Mouse (Mus musculus) midbrain, embryonic 10.5 days (tissue): ENCODE measurements around the gene Gbx1. TPM values are rescaled to one million over a fixed set of nuclear protein-coding genes. Genes with fewer than 3 reads are reported as not detected.
A peak's percentile ranks its signal among the peaks of the same experiment; 100 is the strongest.

ENCODE experiments used
- DNase-seq: peaks from one replicate; pipeline ENCODE4 v3.0.0-alpha.2; 2017; ENCODE audit warnings: low spot score
- H3K27ac ChIP-seq: fragments of 300-500 bp; sonication (generic); replicated peaks from 2 replicates; pipeline ENCODE4 v1.5.1; 2016; ENCODE audit warnings: mild to moderate bottlenecking
- H3K27me3 ChIP-seq: fragments of 300-500 bp; sonication (generic); 2 replicates; pipeline ENCODE4 v1.6.1; 2016; ENCODE audit warnings: low read depth, mild to moderate bottlenecking; ENCODE audit not compliant: poor library complexity, severe bottlenecking
- H3K36me3 ChIP-seq: fragments of 300-500 bp; sonication (generic); 2 replicates; pipeline ENCODE4 v1.6.1; 2016; ENCODE audit warnings: mild to moderate bottlenecking, moderate library complexity
- H3K4me1 ChIP-seq: fragments of 300-500 bp; sonication (generic); 2 replicates; pipeline ENCODE4 v1.6.1; 2016
- H3K4me3 ChIP-seq: fragments of 300-500 bp; sonication (generic); 2 replicates; pipeline ENCODE4 v1.5.1; 2016; ENCODE audit warnings: mild to moderate bottlenecking, moderate library complexity
- H3K9me3 ChIP-seq: fragments of 300-500 bp; sonication (generic); replicated peaks from 2 replicates; pipeline ENCODE4 v1.6.1; 2016; ENCODE audit warnings: mild to moderate bottlenecking
- WGBS: fragments of 180-500 bp; shearing (Covaris S2); methylation state at CpG from one replicate; pipeline ENCODE4 v1.1.7; 2016; 5-methylcytosine and 5-hydroxymethylcytosine counted together
- polyA plus RNA-seq: library from polyadenylated mRNA; unstranded; fragments of >200 nt; fragmentation: Nextera tagmentation; extraction: Ambion mirVana; gene quantifications from 2 replicates; pipeline ENCODE4 v1.2.1, GENCODE M21; 2016

The Gbx1 gene
- polyA plus RNA-seq, 1 experiment from 2014 or later, result not detected

DNA sequence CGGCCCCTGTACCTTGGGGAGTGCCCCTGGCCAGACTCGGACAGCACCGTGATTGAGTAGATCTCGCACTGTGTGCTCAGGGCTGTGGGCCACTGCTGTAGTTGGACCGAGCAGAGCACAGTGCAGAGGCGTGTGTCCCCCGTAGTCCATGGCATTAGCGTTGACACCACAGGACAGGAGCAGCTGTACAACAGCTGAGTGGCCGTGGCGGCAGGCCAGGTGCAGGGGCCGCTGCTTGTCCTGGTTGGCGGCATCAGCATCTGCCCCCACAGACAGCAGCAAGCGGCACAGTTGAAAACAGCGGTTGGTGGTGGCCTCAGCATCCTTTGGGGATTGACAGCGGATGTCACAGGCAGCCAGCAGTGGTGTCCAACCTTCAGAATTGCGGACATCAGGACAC lies 10.6 kb upstream of the Gbx1 start:
- Histone ChIP-seq H3K9me3 (no peaks in the 10 kb centered on the region), H3K36me3 (no peaks in the 10 kb centered on the region), H3K4me1 (peaks cover 20% of the 10 kb centered on the region), H3K27ac (no peak overlapping the region), H3K4me3 (no peak overlapping the region), H3K27me3 (peaks cover 18% of the 10 kb centered on the region)
- no peak for DNase-seq
- WGBS, result 75% methylated on average over 16 of the region's 16 CpGs

DNA sequence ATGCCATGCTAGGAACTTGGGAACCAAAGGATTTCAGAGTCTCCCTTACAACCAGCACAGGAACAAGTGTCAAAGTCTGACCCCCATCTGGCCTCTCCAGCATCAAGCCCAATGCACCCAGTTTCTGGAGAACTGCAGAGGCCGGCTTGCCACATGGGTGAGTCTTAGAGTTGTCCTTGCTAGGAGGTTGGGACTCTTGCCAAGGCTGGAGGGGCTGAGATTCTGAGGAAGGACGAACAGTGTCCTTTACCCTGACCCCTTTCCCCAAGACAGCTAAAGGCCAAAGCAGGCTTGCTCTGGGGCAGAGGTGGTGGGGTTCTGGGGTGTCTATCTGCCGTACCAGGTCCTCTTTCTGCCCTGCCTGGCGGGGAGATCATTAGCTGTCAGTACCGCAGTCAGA lies 9.5 kb upstream of the Gbx1 start:
- WGBS, result 88% methylated on average over 5 of the region's 5 CpGs
- no peak for DNase-seq
- H3K9me3 ChIP-seq, result no peaks in the 10 kb centered on the region
- H3K4me3 ChIP-seq, result no peak overlapping the region
- H3K36me3 ChIP-seq, result no peaks in the 10 kb centered on the region
- H3K27ac ChIP-seq, result no peak overlapping the region
- H3K4me1 ChIP-seq, result peaks cover 20% of the 10 kb centered on the region
- peaks cover 28% of the 10 kb centered on the region for H3K27me3 ChIP-seq

DNA sequence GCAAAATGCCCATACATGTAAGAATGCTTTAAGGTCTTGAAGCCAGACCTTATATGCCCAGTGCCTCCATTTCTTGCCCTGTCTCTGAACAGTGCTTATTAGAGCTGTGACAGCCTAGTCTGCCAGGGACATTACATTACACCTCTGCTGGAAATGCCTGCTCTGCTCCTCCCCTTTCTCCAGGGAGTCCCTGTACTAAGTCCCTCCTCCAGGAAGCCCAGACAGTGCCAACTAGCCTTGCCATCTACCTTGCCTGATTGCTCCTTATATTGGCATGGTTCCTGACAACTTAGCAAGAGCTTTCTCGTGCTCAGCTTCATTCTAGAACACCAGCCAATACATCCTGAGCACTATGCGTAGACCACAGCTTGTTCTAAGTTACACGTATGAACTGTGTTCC lies 8.7 kb upstream of the Gbx1 start:
- H3K27me3 ChIP-seq, result peaks cover 30% of the 10 kb centered on the region
- no peaks in the 10 kb centered on the region for H3K36me3 ChIP-seq
- WGBS, result 88% methylated on average over 3 of the region's 3 CpGs

DNA sequence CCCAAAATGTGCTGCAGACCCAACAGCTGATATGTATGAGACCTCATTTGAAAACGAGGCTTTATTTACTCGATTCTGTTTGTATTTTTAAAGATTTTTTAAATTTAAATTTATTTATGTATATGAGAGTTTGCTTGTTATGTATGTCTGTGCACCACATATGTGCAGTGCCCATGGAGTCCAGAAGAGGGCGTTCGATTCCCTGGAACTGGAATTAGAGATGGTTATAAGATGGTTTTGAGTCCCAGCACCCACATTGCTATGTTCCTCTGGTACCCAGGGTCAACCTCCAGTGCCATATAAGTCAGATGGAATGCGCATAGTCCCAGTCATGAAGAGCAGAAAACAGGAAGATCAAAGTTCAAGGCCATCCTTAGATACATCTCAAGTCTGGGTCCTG lies 7.3 kb upstream of the Gbx1 start:
- Histone ChIP-seq H3K36me3 (no peaks in the 10 kb centered on the region), H3K27ac (no peak overlapping the region), H3K9me3 (no peaks in the 10 kb centered on the region), H3K4me1 (peaks cover 11% of the 10 kb centered on the region), H3K4me3 (no peak overlapping the region), H3K27me3 (peaks cover 43% of the 10 kb centered on the region)
- DNase-seq, result no peak
- 56% methylated on average over 5 of the region's 5 CpGs for WGBS

More for the DNA sequence above, 8.7 kb upstream of the Gbx1 start:
- Histone ChIP-seq H3K9me3 (no peaks in the 10 kb centered on the region), H3K27ac (no peak overlapping the region), H3K4me3 (no peak overlapping the region), H3K4me1 (peaks cover 12% of the 10 kb centered on the region)
- no peak for DNase-seq

DNA sequence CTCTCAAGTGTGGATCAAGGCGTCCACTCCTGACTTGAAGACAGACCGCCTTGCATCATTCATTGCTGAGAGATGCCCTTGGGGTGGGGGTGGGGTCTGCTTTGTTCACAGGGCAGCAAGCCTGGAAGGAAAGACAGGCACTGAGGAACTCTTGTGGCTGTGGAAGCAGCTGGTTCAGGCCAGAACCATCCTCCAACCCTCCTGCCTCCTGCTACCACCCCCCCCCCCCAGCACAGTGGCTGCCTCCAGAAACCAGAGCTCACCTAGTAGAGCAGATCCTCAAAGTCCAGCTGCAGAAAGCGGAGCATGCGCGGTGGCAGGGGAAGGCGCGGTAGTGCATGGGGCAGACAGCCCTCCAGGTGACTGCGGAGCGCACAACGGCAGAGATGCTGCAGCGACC lies 6.4 kb upstream of the Gbx1 start:
- Histone ChIP-seq H3K27me3 (peaks cover 52% of the 10 kb centered on the region), H3K4me3 (no peak overlapping the region), H3K27ac (no peak overlapping the region), H3K4me1 (peaks cover 11% of the 10 kb centered on the region), H3K36me3 (no peaks in the 10 kb centered on the region), H3K9me3 (no peaks in the 10 kb centered on the region)
- DNase-seq, result no peak
- WGBS, result 45% methylated on average over 11 of the region's 11 CpGs

DNA sequence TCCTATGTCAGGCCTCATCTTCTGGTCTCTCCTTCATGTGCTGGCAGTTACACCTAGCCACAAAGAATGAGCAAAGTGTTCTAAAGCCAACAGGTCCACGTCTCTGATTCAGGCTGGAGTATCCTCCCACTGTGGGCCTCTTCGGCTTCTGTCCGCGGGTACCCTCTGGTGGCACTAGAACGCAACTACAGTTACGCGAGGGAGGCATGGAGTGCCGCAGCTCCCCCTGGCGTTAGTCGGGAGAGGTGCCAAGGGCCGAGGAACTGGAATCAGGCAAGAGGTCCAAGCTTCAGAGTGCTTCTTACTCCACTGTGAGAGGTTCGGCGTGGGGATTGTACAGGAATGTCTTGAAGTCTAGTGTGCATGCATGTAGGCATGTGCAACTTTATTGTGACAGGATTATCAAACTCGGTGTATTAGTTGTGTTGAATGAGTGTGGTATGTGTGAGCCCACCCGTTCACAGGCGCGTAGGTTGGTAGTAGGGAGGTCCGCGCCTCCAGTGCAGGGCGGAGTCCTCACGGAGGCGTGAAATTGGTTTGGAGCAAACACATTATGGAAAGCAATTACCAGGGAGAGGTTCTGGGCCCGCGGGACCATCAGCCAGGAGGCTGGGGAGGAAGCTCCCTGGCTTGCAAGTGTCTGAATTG lies 3.2 kb upstream of the Gbx1 start:
- peak; percentile 89 for DNase-seq
- H3K27me3 ChIP-seq, result peaks cover 84% of the 10 kb centered on the region
- WGBS, result 25% methylated on average over 24 of the region's 24 CpGs
- peaks cover 27% of the 10 kb centered on the region for H3K4me1 ChIP-seq
- no peak overlapping the region for H3K27ac ChIP-seq
- H3K9me3 ChIP-seq, result no peaks in the 10 kb centered on the region
- no peak overlapping the region for H3K4me3 ChIP-seq
- H3K36me3 ChIP-seq, result no peaks in the 10 kb centered on the region

DNA sequence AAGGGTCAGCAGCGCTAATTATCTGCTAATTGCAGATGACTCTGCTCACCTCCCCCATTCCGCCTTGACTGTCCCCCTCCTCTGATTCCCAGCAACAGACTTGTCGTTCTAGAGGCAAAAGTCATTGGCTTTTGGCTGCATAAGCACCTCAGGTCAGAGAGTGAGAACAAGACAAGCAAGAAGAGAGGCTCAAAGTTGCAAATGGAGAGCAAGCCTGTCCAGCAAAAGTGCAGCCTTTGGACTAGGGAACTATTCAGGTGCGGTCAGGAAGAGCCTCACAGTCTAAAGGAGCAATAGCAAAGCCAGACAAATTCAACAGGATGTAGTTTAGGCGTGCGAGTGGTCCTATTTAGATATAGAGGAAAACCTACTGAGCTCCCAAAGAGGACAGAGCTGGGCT lies 778 bp upstream of the Gbx1 start:
- H3K9me3 ChIP-seq, result no peaks in the 10 kb centered on the region
- H3K27ac ChIP-seq, result no peak overlapping the region
- H3K4me1 ChIP-seq, result peaks cover 39% of the 10 kb centered on the region
- DNase-seq, result no peak
- peaks cover 98% of the 10 kb centered on the region for H3K27me3 ChIP-seq
- H3K36me3 ChIP-seq, result no peaks in the 10 kb centered on the region
- no peak overlapping the region for H3K4me3 ChIP-seq
- whole genome bisulfite sequencing, result 15% methylated on average over 6 of the region's 6 CpGs

DNA sequence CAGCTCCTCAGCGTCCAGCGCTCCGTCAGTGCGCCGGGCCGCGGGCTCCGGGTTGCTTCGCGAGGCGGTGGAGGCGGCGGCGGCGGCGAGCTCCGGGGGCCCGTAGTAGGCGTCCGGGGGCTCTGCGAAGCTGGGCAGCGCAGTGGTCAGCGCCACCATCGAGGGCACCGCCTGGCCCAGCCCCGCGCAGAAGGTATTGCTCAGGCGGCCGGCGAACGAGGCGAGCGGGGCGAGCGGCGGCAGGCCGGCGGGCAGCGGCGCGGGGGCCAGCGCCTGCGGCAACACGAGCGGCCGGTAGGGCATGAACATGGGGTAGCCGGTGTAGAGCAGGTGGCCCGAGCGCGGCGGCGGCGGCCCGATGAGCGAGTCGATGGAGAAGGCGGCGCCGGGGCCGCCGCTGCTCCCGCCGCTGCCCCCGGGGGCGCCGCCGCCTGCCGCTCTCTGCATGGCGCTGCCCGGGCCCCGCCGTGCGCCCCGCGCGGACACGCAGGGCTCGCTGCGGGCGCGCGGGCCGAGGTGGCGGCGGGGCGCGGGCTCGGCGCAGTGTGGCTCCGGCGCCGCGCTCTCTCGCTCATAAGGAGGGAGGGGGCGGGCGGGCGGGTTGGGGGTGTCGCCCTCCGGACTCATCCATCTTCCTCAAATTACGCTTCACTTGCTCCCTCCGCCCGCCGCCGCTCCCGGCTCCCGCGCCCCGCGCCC lies 663 bp downstream of the Gbx1 start:
- DNase-seq, result peak; percentile 53
- Histone ChIP-seq H3K9me3 (no peaks in the 10 kb centered on the region), H3K27me3 (peaks cover 99% of the 10 kb centered on the region), H3K36me3 (no peaks in the 10 kb centered on the region), H3K4me3 (peak overlapping the region; percentile 60), H3K4me1 (peaks cover 39% of the 10 kb centered on the region), H3K27ac (peak overlapping the region; percentile 55)
- WGBS, result under 1% methylated on average over 91 of the region's 109 CpGs

DNA sequence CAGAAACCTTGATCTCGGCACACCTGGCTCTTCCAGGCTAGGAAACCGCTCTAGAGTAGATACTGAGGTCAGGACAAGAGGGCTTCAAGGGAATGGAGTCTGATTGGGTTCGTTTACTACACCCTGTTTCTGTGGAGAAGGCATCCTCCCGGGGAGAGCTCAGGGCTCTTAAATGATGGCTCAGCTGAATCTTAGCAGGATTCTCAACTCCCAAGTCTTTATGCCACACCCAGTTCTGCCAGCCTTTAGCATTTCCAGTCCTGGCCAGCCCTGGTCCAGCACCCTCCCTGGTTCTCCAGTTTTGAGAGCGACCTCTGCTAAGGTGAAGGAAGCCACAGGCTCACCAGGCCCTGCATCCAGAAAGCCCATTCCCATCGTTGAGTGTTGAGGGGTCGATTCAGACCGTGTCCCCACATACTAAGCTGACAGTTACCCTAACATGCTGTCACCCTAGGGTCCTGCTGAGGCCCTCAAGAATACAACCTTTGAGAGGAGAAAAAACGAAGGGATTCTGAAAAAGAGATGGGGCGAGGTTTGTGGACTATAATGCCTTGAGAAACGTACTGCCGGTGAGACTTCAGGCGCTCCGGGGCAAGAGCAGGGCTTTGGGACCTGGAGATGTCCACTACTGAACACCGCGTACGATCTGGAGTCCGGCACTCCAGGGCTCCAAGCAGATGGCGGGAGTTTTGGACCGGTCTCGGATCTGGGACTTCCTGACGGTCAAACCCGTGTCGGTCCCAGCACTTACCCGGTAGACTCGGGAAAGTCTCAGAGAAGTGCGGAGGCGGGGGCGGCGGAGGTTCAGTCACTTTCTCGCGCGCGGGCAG lies 1.4 kb downstream of the Gbx1 start:
- Histone ChIP-seq H3K27me3 (peaks cover 97% of the 10 kb centered on the region), H3K9me3 (no peaks in the 10 kb centered on the region), H3K27ac (no peak overlapping the region; the same call in 1 of the 2 replicates), H3K4me3 (peak overlapping the region; percentile 60), H3K36me3 (no peaks in the 10 kb centered on the region), H3K4me1 (peaks cover 39% of the 10 kb centered on the region)
- WGBS, result 5% methylated on average over 34 of the region's 34 CpGs
- peak; percentile 53 for DNase-seq

DNA sequence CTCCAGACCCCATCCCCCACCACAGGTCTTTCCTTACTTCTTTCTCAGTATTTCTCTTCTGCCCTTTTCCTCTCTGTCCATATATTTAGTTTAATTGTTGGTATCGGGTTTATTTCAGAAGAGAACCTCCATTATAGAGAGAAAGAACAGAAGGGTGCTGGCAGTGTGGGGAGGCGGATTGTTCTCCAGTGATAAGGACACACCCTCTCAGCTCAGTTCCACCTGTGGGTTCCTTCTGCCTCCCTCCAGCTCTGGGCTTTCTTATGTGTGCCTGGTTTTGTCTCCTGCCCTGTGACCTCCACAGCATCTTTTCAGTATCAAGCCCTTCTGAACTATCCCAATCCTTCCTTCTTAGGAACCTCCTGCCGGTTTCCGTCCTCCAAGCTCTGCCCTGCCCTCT lies 2.5 kb downstream of the Gbx1 start:
- H3K27me3 ChIP-seq, result peaks cover 98% of the 10 kb centered on the region
- H3K4me1 ChIP-seq, result peaks cover 36% of the 10 kb centered on the region
- WGBS, result 10% methylated on average over 4 of the region's 4 CpGs

DNA sequence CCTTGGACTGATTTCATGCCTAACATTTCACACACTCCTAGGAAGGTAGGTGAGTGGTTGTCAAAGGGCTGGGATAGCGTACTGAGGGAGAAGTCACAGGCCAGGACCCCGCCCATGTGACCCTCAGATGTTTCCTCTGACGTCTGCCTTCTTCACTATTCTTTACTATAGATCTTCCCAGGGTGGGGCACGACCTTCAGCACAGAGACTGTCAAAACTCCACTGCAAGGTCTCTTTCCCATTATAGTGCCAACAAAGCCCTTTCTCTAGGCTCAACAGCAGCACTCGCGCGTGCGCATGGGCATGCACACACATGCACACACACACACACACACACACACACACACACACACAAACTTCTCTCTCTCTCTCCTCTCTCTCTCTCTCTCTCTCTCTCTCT lies 3.2 kb downstream of the Gbx1 start:
- WGBS, result 25% methylated on average over 8 of the region's 8 CpGs
- DNase-seq, result no peak
- H3K36me3 ChIP-seq, result no peaks in the 10 kb centered on the region
- peaks cover 91% of the 10 kb centered on the region for H3K27me3 ChIP-seq
- H3K27ac ChIP-seq, result no peak overlapping the region
- no peak overlapping the region for H3K4me3 ChIP-seq
- no peaks in the 10 kb centered on the region for H3K9me3 ChIP-seq
- H3K4me1 ChIP-seq, result peaks cover 36% of the 10 kb centered on the region

More for the DNA sequence above, 2.5 kb downstream of the Gbx1 start:
- H3K4me3 ChIP-seq, result no peak overlapping the region
- no peaks in the 10 kb centered on the region for H3K36me3 ChIP-seq
- no peaks in the 10 kb centered on the region for H3K9me3 ChIP-seq
- DNase-seq, result no peak
- H3K27ac ChIP-seq, result no peak overlapping the region

DNA sequence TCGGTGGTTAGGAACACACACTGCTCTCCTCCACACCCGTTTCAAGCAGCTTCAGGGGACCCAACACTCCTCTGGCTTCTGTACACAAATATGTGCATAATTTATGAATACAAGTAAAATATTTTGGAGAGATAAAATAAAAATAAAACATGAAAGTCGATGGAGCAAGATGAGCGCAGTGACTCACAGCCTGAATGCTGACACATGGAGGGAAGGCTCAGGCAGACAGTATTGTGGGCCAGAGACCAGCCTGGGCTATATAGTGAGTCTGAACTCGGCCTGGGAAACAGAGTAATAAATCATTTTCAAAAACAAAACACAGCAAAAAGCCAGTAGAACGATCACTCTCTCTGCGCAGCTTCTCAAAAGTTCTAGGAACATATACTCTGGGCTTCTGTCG lies 5.6 kb downstream of the Gbx1 start:
- WGBS, result 72% methylated on average over 8 of the region's 8 CpGs
- Histone ChIP-seq H3K27me3 (peaks cover 67% of the 10 kb centered on the region), H3K36me3 (no peaks in the 10 kb centered on the region), H3K27ac (no peak overlapping the region), H3K9me3 (no peaks in the 10 kb centered on the region), H3K4me3 (no peak overlapping the region), H3K4me1 (peaks cover 23% of the 10 kb centered on the region)
- no peak for DNase-seq

DNA sequence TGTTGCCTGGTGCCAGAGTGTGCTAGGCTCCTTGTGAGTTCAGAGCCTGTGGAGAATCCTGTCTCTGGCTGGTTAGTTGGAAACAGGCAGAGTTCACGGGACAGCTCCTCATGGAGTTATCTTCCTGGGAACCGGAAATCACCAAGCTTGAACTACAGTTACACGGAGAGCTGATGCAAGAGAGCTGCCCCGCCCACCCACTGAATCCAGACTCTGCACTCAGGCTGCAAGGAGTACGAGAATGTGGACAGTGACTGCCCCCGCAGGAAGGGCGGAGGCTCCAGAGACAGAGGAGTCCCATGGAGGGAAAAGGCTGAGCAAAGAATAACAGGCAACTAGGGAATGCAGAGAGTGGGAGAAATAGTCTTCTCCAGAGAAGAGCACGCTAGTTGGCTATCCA lies 14.7 kb downstream of the Gbx1 start:
- no peak for DNase-seq
- H3K27me3 ChIP-seq, result no peaks in the 10 kb centered on the region; the same call in 1 of the 2 replicates
- no peaks in the 10 kb centered on the region for H3K9me3 ChIP-seq
- no peak overlapping the region for H3K4me3 ChIP-seq
- peaks cover 4% of the 10 kb centered on the region; the same call in 1 of the 2 replicates for H3K4me1 ChIP-seq
- WGBS, result 58% methylated on average over 8 of the region's 8 CpGs
- H3K36me3 ChIP-seq, result no peaks in the 10 kb centered on the region
- H3K27ac ChIP-seq, result no peak overlapping the region
